Mouse (Mus musculus) left cerebral cortex, adult 8-10 months (tissue): ENCODE results near the gene P4hb. TPM values are rescaled to one million over a fixed set of nuclear protein-coding genes. Genes with fewer than 3 reads are reported as not detected.
"Not testable (repeated sequence)": the region's sequence is repeated elsewhere in the genome, so short reads cannot be mapped to it uniquely, and the experiment has no call there.

Experiments
- DNase-seq, 2 experiments: peaks; one replicate each; pipeline ENCODE4 v3.0.0; 2022; ENCODE audit warnings: low spot score in 2 of 2
- total RNA-seq, 4 experiments: library from RNA; stranded (reverse); gene quantifications; 2 replicates each; pipeline ENCODE4 v1.2.4; 2022

P4hb gene
- total RNA-seq, 4 experiments from 2014 or later = 110 to 142 (median 130) TPM

DNA sequence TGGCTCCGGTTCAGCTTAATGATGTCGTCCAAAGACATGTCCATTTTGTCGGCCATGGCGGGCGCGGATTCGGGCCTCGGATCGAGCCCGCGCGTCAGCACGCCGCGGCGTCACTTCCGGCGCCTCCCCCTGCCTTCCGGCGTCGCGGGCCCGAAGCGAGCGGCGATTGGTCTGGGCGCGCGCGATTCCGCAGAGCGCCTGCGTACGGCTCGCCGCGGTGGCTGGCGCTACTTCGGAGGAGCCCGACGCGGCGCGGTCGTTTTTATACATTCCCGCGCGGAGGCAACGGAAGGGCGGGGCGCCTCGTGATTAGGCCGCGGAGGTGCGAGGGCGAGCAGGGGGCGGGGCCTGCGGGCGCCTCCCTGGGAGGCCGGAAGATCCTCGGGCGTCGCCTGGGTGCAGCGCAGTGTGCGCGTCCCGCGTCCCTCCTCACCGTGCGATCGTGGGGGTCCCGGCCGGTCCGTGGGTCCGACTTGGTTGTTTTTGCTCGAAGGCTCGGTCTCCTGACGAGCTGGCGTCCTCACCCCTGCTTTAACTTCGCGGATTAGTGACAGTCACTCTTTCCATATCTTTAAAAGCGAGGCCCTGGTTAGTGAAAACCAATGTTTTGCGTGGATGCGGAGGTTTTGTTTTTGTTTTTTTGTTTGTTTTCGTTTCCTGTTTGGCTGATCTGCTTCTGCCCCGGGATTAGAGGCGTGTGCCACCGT is 25.4 kb upstream of the P4hb start, which contains the start of the genes Alyref and Anapc11:
Gene Alyref (minus strand): TSS at position 83 of the 707 bp plus-strand sequence.
Gene Anapc11 (plus strand): TSS at position 139 of the 707 bp plus-strand sequence.
- peak; percentile 83 to 89 for DNase-seq

- DNase-seq = no peak
These were observed 24.5 kb upstream of the P4hb start for GRCm38 (mm10) chr11:120597240-120598235.

- DNase-seq = no peak
These were observed 15.5 kb upstream of the P4hb start for GRCm38 (mm10) chr11:120588531-120588930.

GRCm38 (mm10) chr11:120583937-120584336 is 10.9 kb upstream of the P4hb start:
- DNase-seq = no peak

GRCm38 (mm10) chr11:120582982-120583293 is 9.9 kb upstream of the P4hb start:
- DNase-seq = not testable (repeated sequence)

- DNase-seq = no peak
These were observed 9.4 kb upstream of the P4hb start for GRCm38 (mm10) chr11:120582268-120582981.

GRCm38 (mm10) chr11:120581490-120582267 is 8.6 kb upstream of the P4hb start, which contains the start of gene Arhgdia:
Arhgdia (minus strand) TSS chr11:120581624.
- peak; percentile 80 to 88 for DNase-seq

GRCm38 (mm10) chr11:120580871-120581331 is 7.8 kb upstream of the P4hb start:
- DNase-seq = no peak

DNA sequence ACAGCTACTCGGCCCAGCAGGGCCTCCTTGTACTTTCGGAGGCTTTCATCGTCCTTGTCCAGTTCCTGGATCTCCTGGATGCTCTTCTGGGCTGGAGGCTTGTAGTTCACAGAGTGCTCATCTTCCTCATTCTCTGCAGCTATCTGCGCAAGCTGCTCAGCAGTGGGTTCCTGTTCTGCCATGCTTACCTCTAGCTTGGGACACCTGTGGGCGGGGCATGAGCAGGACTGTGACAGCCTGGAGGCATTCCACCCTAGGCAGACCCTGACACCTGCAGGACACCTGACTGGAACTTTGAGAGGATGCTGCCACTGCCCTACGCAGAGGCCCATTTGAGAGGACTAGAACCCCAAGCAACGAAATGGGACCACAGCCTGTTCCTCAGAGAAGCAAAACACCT is 7.1 kb upstream of the P4hb start:
- no peak for DNase-seq

GRCm38 (mm10) chr11:120579316-120580107 is 6.5 kb upstream of the P4hb start:
- DNase-seq = no peak

DNA sequence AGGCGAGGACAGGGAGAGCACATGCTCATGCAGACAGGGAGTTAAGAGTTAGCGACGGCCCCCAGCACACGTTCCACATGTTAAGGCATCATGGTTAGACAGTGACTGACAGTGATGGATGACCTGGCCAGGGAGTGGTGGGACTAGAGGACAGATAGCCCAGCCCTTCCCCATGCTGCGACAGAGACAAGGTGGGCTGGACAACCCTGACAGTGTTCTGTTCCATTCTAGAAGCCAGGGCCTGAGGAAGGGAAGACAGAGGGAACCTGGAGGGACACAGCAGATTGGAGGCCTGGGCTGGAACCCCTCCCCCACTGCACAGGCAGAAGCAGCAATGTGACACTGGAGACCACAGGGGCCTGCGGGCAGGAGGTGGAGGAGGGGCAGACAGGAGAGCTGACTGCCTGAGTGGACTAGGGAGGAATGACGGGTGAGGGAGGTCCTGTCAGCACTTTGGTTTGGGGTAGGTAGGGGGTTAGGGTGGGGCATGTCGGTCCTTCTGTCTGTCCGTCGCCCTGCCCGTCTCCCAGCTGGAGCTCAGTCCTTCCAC is 5.7 kb upstream of the P4hb start:
- no peak for DNase-seq

DNA sequence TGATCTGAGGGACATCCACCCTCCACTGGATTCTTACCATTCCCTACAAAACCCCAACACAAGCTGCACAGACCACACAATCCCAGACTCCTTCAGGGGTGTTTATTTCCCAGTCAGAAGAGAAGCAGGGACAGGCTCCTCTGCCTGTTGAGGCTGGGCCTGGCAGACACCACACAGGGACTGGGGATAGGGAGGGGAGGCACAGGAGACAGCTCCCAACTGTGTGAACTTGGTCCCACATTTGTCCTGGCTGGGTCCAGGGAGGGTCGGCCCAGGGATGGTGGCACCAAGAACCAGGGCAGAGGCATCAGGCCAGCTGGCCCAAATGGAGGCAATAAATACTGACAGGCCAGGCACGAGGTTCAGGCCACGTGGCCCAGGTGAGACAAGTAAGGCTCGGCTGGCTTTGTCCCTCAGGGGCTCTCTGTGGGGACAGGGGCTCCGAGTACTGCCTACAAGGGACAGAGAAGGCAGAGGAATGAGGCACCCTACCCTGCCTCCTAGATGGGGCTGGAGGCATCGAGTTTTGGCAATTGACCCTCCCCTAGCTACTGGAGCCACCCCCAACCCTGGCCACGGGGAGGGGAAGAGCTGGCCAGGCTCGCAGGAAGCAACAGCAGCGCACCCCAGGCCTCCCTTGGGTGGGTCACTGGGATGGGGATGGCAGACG is 5.1 kb upstream of the P4hb start:
- DNase-seq = no peak

- no peak for DNase-seq
These were observed 4.4 kb upstream of the P4hb start for GRCm38 (mm10) chr11:120577211-120578023.

DNA sequence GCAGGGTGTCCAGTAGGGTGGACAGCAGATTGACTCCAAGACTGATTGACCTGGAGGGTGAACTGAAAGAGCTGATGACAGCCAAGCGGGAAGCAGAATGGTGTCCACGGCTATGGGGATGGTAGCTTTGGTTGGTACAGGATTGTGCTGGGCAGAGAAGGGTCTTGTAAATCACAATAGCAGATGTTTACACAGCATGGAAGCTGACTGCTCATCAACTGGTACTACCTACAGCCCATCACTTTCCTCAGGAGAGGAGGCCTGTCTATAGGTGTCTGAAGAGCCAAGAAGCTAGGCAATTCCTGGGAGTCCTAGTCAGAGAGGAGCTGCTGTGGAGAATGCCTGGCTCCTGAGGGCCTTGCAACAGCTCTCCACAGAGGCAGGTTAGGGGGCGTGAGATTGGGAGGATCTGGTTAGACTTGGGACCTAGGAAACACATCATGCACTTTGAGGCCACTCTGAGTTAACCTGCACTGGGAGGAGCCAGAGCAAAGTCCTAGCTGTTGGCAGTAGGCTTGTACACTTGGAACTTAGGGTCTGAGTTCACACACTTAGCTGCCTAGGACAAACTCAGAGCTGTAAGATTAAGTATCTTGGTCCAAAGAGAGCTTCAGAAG is 3.4 kb upstream of the P4hb start:
- DNase-seq = no peak

DNA sequence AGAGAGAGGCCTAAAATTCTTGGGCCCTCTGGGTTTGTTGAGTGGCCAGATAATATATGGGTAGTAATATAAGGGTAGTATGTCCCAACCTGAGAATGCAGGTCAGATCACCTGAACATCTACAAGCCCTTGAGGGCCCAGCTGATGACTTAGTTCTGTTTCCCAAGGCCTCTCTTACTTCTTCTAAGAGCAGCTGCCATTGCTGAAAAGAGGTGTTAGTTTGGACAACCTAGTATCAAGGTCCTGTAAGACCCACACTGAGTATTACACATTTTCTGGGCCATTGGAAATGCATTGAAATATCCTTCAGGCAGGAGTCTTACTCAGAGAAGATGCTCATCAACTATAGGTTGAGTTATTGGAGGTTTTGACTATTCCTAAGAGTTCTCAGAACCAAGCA is 2.9 kb upstream of the P4hb start:
- DNase-seq = no peak

GRCm38 (mm10) chr11:120575046-120575445 is 2.0 kb upstream of the P4hb start:
- no peak for DNase-seq

- DNase-seq = no peak
These were observed 1.2 kb upstream of the P4hb start for GRCm38 (mm10) chr11:120574278-120574600.
